Mouse (Mus musculus): ENCODE measurements at regions not wholly inside any gene's neighbourhood (a gene's known extent, or its start where the extent isn't known, plus 50 kb on each side); places are given as distances from the start of the nearest gene placed in this dataset.
A peak's percentile ranks its signal among the peaks of the same experiment; 100 is the strongest.

DNA sequence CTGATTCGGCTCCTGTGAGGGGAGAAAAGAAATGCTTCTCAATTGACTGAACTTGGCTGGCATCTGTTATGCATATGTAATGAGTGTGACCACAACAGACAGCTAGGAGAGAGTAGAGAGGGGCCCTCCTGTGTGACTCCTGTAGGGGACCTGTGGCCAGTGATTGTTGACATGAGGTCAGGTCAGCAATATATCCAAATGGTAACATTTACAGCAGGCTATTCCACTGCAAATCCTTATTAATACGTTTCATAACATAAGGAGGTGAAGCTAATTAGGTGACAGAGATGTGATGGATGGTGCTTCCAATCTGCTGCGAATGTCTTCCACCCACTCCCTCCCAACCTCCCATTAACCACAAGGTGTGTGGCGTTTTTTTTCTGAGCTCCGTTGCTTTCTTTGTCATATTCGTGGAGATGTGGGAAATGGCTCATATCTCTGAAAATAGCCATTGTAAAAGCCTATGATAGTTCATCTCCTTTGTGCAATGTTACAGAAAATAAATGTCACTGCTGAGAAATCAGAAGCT lies 309.5 kb downstream of the Irx1 start:
- no peak for DNase-seq (ENCODE audit: low spot score in 2 of 2)

GRCm38 (mm10) chr13:71653212-71653938 lies 310.1 kb downstream of the Irx1 start:
- no peak for DNase-seq (ENCODE audit: low spot score in 2 of 2)

DNA sequence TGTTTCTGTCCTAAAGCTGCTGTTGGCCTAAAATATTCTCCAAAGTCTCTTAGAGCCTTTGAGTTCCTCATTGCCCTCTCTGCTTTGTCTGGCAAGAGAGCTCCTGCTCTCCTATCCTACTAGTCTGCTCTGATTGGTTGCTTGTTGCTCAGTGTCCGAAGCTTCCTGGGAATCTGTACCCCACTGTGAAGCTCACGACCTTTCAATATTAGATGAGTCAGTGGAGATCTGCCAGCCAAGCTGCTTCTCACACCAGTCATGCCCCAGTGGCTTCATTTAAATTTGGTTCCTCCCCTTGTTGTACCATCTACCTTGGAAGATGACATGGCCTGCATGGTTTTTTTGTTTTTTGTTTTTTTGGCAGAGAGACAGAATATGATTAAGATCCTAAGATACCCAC lies 313.6 kb downstream of the Irx1 start:
- DNase-seq (ENCODE audit: low spot score in 2 of 2), result no peak

- DNase-seq (ENCODE audit: low spot score in 2 of 2), result no peak
These were observed 314.5 kb downstream of the Irx1 start for GRCm38 (mm10) chr13:71649031-71649430.

DNA sequence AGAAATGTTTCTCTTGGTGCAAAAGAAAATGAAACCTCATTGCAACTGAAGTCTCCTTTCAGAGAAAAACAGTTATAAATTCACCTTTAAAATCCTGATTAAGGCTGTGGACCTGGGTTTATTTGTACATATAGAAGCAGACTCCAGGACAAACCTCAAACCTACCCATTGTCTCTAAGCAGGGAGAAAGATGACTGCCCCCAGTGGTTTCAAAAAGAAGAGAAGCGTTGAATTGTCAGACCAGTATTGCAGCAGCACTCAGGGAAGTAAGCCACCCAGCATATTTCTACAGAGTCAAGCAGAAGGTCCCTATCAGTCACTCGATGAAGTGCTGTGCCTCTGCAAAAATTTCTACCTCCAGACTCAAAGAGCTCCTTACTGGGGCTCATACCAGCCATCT lies 332.1 kb downstream of the Irx1 start:
- DNase-seq (ENCODE audit: low spot score in 2 of 2), result no peak

DNA sequence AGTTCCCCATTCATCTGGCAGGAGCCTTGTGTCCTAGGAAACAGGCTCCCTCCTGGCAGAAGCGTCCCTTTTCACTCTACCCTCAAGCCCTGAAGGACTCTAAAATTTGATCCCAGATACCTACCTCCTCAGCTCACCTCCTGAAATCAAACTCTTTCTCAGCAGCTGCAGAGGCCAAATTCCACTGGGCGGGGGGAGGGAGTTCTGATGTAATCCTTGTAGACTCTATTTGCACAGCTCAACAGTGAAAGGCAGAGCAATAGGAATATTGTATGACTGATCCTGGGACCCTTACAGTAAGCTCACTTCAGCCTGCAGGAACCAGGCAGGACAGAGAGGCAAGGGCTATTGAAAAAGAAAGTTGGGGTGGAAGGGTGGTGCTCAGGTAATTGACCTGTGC lies 346.3 kb downstream of the Irx1 start:
- DNase-seq (ENCODE audit: low spot score in 2 of 2), result no peak

DNA sequence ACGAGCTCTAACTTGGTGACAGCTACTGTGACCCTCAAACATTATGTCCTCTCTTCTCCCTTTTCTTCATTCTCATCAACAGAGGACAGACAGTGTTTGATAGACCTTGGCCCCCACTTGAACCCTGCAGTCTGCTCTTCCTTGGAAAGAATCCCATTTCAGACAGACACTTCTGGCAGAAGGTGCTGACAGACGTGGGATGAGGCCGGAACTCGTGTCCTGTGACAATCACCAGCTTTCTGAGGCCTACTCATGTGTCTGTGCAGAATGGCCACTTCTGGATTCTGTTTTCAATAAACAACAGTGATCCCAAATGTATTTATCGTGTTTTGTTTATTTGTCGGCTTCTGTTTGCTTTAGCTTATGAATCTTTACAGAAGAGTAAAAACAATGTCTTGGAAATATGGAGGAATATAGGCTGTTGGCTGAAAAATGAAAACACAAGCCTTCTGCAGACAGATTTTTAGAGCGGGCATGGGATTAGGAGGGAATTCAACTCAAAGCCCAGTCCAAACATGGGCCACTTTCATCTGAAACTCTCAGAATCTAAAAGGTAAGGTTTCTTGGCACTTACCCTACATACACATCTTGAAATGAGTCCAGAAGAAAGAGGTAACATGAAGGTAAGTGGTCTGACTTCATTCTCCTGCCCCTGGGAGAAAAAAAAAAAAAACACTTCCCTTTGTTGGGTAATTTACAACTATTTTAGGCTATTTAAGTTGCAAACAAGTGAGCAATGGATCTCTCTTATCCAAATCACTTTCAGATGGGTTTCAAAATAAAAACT lies 350.9 kb downstream of the Irx1 start:
- DNase-seq (ENCODE audit: low spot score in 2 of 2), result no peak

DNA sequence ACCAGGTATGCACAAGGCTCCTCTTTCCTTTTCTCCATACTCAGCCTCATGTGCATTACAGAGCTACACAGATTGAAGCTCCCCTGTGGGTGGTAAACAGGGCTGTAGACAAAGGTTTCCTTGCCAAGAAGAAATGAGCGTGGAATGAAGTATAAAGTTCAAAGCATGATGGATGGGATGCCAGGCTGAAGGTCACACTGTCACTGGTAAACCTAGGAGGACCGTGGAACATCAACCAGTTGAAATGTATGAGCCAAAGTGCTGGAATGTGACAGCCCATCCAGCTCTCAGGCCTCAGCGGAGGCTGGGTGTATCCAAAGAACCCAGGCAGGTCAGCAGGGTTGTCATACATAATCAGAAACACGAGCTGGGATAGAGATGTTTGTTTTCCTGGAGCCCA lies 381.0 kb downstream of the Irx1 start:
- DNase-seq (ENCODE audit: low spot score in 2 of 2), result no peak

DNA sequence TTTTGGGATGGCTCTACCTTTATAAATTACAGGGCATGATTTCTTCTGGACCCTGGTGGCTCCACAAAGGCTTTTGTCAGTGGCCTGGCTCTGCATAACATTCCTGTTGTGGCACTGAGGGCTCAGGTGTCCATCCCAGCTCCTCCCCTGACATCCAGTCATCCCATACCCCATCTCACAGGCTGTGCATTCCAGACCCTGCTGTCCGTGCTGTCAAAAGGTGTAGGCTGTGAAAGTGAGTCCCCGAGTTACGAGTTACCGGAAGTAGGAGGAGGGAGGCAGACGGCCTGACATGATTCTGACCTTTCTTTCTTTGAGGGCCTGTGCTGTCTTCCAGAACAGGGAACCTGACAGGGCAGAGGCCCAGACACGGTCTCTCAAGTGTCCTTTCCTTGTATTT lies 397.6 kb downstream of the Irx1 start:
- no peak for DNase-seq (ENCODE audit: low spot score in 2 of 2)

DNA sequence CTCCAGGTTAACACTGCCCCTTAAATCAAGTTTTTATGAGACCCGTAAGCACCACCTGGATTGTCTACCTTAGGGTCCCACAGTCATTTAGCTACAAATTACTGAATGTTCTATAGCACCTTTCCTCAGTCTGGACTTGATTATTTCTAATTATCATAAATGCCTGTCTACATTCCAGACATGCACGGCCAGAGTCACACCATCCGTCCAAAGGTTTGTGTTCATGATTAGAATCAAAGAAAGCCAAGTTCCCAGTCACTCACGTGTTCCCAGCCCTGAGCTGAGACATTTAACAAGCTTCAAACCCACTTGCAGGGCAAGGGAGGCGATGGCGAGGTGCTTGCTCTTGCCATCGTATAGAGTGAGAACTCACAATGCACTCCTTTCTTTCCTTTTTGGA lies 398.1 kb downstream of the Irx1 start:
- no peak for DNase-seq (ENCODE audit: low spot score in 2 of 2)

- DNase-seq (ENCODE audit: low spot score in 2 of 2), result no peak
These were observed 404.9 kb downstream of the Irx1 start for GRCm38 (mm10) chr13:71558477-71559215.

DNA sequence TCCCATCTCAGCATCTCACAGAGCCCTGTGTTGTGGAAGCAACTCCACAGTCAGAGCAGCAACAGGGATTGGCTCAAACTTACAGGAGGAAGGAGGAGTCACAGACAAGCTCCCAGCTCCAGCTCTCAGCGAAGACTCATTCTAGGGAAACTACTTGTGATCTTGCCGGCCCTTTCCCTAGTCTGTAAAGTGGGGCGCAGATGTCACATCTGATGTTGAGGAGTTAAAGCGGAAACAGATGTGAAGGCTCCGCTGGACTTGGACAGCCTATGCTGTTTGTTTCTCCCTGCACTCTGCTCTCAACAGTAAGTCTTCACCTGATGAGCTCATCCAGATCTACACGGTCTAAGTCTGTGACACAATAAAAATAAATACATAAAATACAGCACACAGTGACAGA lies 408.1 kb downstream of the Irx1 start:
- DNase-seq (ENCODE audit: low spot score in 2 of 2), result no peak

- no peak for DNase-seq (ENCODE audit: low spot score in 2 of 2)
These were observed 413.4 kb downstream of the Irx1 start for GRCm38 (mm10) chr13:71550109-71550508.

GRCm38 (mm10) chr13:71549206-71549831 lies 414.2 kb downstream of the Irx1 start:
- DNase-seq (ENCODE audit: low spot score in 2 of 2), result no peak

GRCm38 (mm10) chr13:71538226-71538625 lies 425.3 kb downstream of the Irx1 start:
- DNase-seq (ENCODE audit: low spot score in 2 of 2), result no peak

GRCm38 (mm10) chr13:71532796-71533351 lies 430.6 kb downstream of the Irx1 start:
- DNase-seq (ENCODE audit: low spot score in 2 of 2), result no peak

DNA sequence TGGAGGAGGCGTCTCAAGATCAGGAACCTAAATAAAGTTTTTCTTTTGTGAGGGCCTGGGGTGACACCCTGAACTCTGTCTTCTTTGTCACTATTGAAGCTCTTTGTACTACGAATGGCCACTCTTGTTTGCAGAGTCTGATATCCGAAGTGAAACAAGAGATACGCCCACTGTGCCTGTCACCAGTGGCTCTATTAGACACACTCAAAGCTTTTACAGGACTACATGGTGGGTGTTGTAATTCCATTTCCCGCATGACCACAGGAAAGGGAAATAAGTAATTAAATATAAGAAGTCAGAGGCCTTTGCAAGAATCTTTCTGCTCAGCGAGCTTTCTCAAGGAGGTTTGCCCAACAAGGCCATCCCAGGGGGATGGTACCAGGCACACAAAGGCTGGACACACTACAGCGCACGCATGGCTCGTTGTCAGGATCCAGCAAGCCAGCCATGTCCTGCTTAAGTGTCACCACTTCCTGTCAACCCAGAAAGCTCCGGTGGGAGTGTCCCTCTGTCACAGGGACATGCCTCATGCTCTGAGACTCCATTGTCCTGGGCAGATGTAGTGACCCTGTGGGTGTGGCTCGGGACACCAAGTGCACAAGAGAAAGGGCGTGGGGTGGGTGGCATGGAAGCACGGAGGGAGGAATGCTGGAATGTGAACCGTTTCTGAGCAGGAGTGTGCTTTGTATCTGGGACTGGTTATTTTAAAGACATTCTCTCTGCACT lies 434.0 kb downstream of the Irx1 start:
- DNase-seq (ENCODE audit: low spot score in 2 of 2), result no peak

DNA sequence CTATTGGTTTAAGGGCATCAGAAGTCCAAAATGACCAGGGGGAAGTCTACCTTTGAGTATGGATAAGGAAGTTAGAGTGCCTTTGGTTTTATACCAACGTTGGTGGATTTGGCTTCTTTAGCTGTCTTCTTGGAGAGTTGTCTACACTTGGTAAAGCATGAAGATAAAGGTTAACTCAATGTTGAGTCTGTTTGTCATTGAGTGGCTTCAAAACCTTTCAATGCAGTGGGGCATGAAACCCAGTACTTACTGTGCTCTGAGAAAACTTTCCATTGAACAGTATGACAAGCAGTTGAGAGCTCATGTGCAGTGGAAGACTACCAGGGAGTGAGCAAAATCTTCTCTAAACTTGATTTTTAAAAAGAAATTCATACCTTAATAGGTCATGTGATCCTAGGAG lies 445.7 kb downstream of the Irx1 start:
- DNase-seq (ENCODE audit: low spot score in 2 of 2), result no peak

- DNase-seq (ENCODE audit: low spot score in 2 of 2), result no peak
These were observed 450.3 kb downstream of the Irx1 start for GRCm38 (mm10) chr13:71513204-71513603.

DNA sequence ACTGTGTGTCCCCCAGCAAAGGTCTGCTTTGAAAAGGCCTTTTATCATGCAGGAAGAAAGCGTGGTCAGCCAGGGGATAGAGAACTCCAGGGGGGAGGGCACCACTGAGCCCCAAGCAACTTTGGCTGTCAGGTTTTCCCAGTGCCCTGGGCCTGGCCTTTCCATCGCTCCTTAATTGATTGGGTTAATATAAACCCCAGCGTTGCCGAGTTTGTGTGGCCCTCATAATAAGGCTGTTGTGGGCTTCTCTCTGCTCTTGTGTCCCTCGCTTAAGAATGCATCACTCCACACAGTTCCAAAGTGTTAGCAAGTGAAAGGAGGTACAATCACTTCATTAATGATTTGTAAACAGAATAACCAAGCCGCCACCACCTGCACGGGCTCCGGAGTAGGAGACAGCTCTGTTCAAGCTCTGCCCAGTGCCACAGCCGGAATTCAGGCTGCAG lies 455.5 kb downstream of the Irx1 start:
- DNase-seq (ENCODE audit: low spot score in 2 of 2), result no peak

DNA sequence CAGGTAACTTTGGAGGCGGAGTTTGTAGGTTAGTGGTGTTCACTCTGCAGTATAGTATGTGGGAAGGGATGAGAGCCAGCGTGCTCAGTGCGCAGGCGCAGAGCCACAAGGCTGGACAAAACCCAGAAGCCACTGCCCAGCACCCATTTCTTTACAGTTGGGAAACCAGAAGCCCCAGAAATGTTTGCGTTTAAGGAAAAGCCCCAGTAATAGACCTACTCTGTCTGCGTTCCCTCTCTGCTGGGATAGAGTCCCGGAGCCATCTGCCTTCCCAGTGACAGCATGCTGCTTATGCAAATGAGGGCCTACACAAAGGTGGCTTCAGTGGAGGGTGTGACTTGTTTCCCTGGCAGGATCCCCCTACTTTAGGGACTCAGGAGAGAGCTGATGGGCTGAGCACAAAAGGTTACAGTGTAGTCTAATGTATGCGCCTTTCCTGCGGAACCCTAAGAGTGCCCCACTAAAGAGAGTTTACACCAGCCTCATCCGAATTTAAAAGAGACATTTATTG lies 456.0 kb downstream of the Irx1 start:
- DNase-seq (ENCODE audit: low spot score in 2 of 2), result peak in 1 of 2 experiments; percentile 42

Data from cerebellum, postnatal 4 days (tissue).